Comparison of ENCODE assay signal across 8 mouse cellular contexts in the genomic region with DNA sequence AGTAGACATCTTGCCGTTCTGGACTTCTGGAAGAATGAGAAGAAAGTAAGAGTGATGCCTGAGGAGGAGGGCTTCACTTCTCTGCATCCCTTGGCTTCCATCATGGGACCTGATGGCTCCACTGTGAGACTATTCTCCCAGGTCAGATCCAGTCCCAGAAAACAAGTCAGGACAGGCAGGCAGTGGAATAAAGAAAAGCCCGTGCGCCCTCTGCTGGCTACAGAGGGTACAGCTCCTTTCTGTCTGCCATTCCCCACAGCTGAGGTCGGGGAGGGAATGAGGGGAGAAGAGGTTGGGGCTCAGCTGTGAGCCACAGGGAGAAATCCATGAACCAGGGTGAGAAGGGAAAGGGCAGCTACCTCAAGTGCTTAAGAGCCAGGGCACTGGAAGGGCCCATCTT. TPM values are rescaled to one million over a fixed set of nuclear protein-coding genes. Genes with fewer than 3 reads are reported as not detected.
DNase-seq lines count a peak whose midpoint lies in the region; ATAC-seq and TF ChIP-seq lines count a peak whose summit lies in the region.

No protein-coding gene starts in this region.

- peak; percentile 66; the same call in 1 of the 2 replicates for TF ChIP-seq CTCF in testis, adult 2 months (IDR thresholded peaks at IDR 0.05; ENCODE audit: control insufficient read depth, insufficient read depth, insufficient replicate concordance, low read depth, low read length)
- TF ChIP-seq CTCF in bone marrow macrophage, adult 2 months (IDR thresholded peaks at IDR 0.05; ENCODE audit: low read depth, low read length) = peak; percentile 81
- TF ChIP-seq CTCF in liver, adult 2 months (IDR thresholded peaks at IDR 0.05; ENCODE audit: low read depth, low read length) = peak; percentile 84
- TF ChIP-seq CTCF in olfactory bulb, adult 2 months (IDR thresholded peaks at IDR 0.05; ENCODE audit: insufficient read depth, low read depth, low read length) = peak; percentile 77

- no peak overlapping the region for H3K4me3 ChIP-seq in testis, adult 2 months (ENCODE audit: control insufficient read depth, low read depth, low read length)
- no peak overlapping the region for H3K4me3 ChIP-seq in bone marrow macrophage, adult 2 months (ENCODE audit: insufficient read depth, low read length)
- no peak overlapping the region for H3K4me3 ChIP-seq in hindbrain, embryonic 16.5 days (ENCODE audit: low read length)
- H3K4me3 ChIP-seq in liver, adult 2 months (ENCODE audit: insufficient read depth, low read depth, low read length) = no peak overlapping the region
- H3K4me3 ChIP-seq in olfactory bulb, adult 2 months (ENCODE audit: insufficient read depth, low read depth, low read length) = no peak overlapping the region

- no peaks in the 10 kb centered on the region for H3K79me2 ChIP-seq in liver, adult 2 months (ENCODE audit: control insufficient read depth, insufficient read depth, low read length)

- H3K4me2 ChIP-seq in hindbrain, embryonic 16.5 days (ENCODE audit: low read length) = no peak overlapping the region

- no peak overlapping the region for H3K9ac ChIP-seq in hindbrain, embryonic 16.5 days (ENCODE audit: low read depth, low read length)
- H3K9ac ChIP-seq in liver, adult 2 months (ENCODE audit: low read depth, low read length) = no peak overlapping the region

- H3K4me1 ChIP-seq in testis, adult 2 months (ENCODE audit: control insufficient read depth, insufficient read depth, low read length) = no peaks in the 10 kb centered on the region
- H3K4me1 ChIP-seq in bone marrow macrophage, adult 2 months (ENCODE audit: control insufficient read depth, insufficient read depth, low read length) = no peaks in the 10 kb centered on the region
- H3K4me1 ChIP-seq in hindbrain, embryonic 16.5 days (ENCODE audit: control insufficient read depth, insufficient read depth, low read depth, low read length) = peaks cover 25% of the 10 kb centered on the region
- H3K4me1 ChIP-seq in liver, adult 2 months (ENCODE audit: control insufficient read depth, insufficient read depth, low read length) = no peaks in the 10 kb centered on the region
- H3K4me1 ChIP-seq in olfactory bulb, adult 2 months (ENCODE audit: control insufficient read depth, insufficient read depth, low read length) = peaks cover 25% of the 10 kb centered on the region

- peak; percentile 61; the same call in 1 of the 2 replicates for ATAC-seq in erythroid progenitor cell, adult 5-6 weeks (replicated peaks; ENCODE audit: low FRiP score, poor library complexity, severe bottlenecking)
- 0 out of 2 replicates have a peak, but pooled peaks have one; percentile 5 for ATAC-seq in hindbrain, embryonic 16.5 days

- H3K27me3 ChIP-seq in testis, adult 2 months (ENCODE audit: control insufficient read depth, insufficient read depth, low read length) = no peaks in the 10 kb centered on the region
- no peaks in the 10 kb centered on the region for H3K27me3 ChIP-seq in hindbrain, embryonic 16.5 days (replicated peaks; ENCODE audit: control insufficient read depth, insufficient read depth, low read length)
- no peaks in the 10 kb centered on the region for H3K27me3 ChIP-seq in liver, adult 2 months (ENCODE audit: control insufficient read depth, insufficient read depth, low read length)

- no peak for TF ChIP-seq POLR2A in testis, adult 2 months (IDR thresholded peaks at IDR 0.05; ENCODE audit: control insufficient read depth, low read depth, low read length)
- no peak for TF ChIP-seq POLR2A in bone marrow macrophage, adult 2 months (IDR thresholded peaks at IDR 0.05; ENCODE audit: borderline replicate concordance, low read depth, low read length)
- TF ChIP-seq POLR2A in liver, adult 2 months (IDR thresholded peaks at IDR 0.05; ENCODE audit: extremely low read depth, insufficient read depth, low read length) = no peak
- TF ChIP-seq POLR2A in olfactory bulb, adult 2 months (IDR thresholded peaks at IDR 0.05; ENCODE audit: insufficient read depth, low read depth, low read length) = no peak

- H3K9me3 ChIP-seq in hindbrain, embryonic 16.5 days (ENCODE audit: control insufficient read depth, low read length) = no peaks in the 10 kb centered on the region

- peaks cover 4% of the 10 kb centered on the region for H3K36me3 ChIP-seq in testis, adult 2 months (ENCODE audit: control insufficient read depth, insufficient read depth, low read length)
- no peaks in the 10 kb centered on the region for H3K36me3 ChIP-seq in hindbrain, embryonic 16.5 days (ENCODE audit: control insufficient read depth, insufficient read depth, low read length)
- H3K36me3 ChIP-seq in liver, adult 2 months (ENCODE audit: control insufficient read depth, insufficient read depth, low read length) = peaks cover 34% of the 10 kb centered on the region

- DNase-seq in testis, postnatal 14 days (ENCODE audit: low spot score) = no peak
- no peak for DNase-seq in liver, adult 2 months (ENCODE audit: extremely low read depth, low read depth, low spot score)
- DNase-seq in urinary bladder, postnatal 25 days (ENCODE audit: low spot score) = peak; percentile 64

- no peak overlapping the region for H3K27ac ChIP-seq in testis, adult 2 months (ENCODE audit: control insufficient read depth, insufficient read depth, low read depth, low read length)
- H3K27ac ChIP-seq in bone marrow macrophage, adult 2 months (ENCODE audit: insufficient read depth, low read depth, low read length) = no peak overlapping the region
- H3K27ac ChIP-seq in hindbrain, embryonic 16.5 days (ENCODE audit: low read depth, low read length) = no peak overlapping the region
- no peak overlapping the region for H3K27ac ChIP-seq in liver, adult 2 months (replicated peaks; ENCODE audit: insufficient read depth, low read depth, low read length)
- no peak overlapping the region for H3K27ac ChIP-seq in olfactory bulb, adult 2 months (ENCODE audit: insufficient read depth, low read depth, low read length)

- 24% methylated on average over 4 of the region's 4 CpGs for WGBS in hindbrain, embryonic 16.5 days
- 27% methylated on average over 4 of the region's 4 CpGs for WGBS in liver, adult 2 months
- 25% methylated on average over 4 of the region's 4 CpGs for WGBS in olfactory bulb, adult 2 months

RNA-seq across cellular contexts. Expression of gene Tmem222, which starts 24.2 kb away (rescaled TPM):
- polyA plus RNA-seq in testis, adult 2 months (2012; rRNA removed) = 48.5 and 50.1 TPM in 2 replicates
- 36.1 and 40.8 TPM in 2 replicates for polyA plus RNA-seq in bone marrow macrophage, adult 2 months (2012; ENCODE audit: insufficient read depth, insufficient read length, missing spikeins)
- total RNA-seq in erythroid progenitor cell, adult 5-6 weeks (2015; ENCODE audit: low replicate concordance) = 5.0 and 10.1 TPM in 2 replicates
- total RNA-seq in erythroid progenitor cell, adult 5-6 weeks (2017; ENCODE audit: low replicate concordance) = 9.8 and 11.3 TPM in 2 replicates
- polyA plus RNA-seq in hindbrain, embryonic 16.5 days (2015; fragmentation: Nextera tagmentation; extraction: Ambion mirVana) = 121 and 130 TPM in 2 replicates
- 22.7 and 29.7 TPM in 2 replicates for total RNA-seq in liver, adult 2 months (2014; rRNA removed)
- polyA plus RNA-seq in liver, adult 2 months (2012; rRNA removed) = 45.4 and 57.0 TPM in 2 replicates
- polyA plus RNA-seq in olfactory bulb, adult 2 months (2012; ENCODE audit: insufficient read depth, insufficient read length, low replicate concordance, missing spikeins) = not detected in 2 replicates

RNA-seq across cellular contexts. Expression of gene Sytl1, which starts 38.9 kb away (rescaled TPM):
- 0.33 and 0.97 TPM in 2 replicates for polyA plus RNA-seq in testis, adult 2 months (2012; rRNA removed)
- not detected in 2 replicates for polyA plus RNA-seq in bone marrow macrophage, adult 2 months (2012; ENCODE audit: insufficient read depth, insufficient read length, missing spikeins)
- 0.84 TPM in 1 of 2 replicates, not detected in the other for total RNA-seq in erythroid progenitor cell, adult 5-6 weeks (2015; ENCODE audit: low replicate concordance)
- total RNA-seq in erythroid progenitor cell, adult 5-6 weeks (2017; ENCODE audit: low replicate concordance) = 1.8 TPM in 1 of 2 replicates, not detected in the other
- 0.44 and 0.54 TPM in 2 replicates for polyA plus RNA-seq in hindbrain, embryonic 16.5 days (2015; fragmentation: Nextera tagmentation; extraction: Ambion mirVana)
- 4.2 and 5.1 TPM in 2 replicates for total RNA-seq in liver, adult 2 months (2014; rRNA removed)
- 2.9 and 5.3 TPM in 2 replicates for polyA plus RNA-seq in liver, adult 2 months (2012; rRNA removed)
- not detected in 2 replicates for polyA plus RNA-seq in olfactory bulb, adult 2 months (2012; ENCODE audit: insufficient read depth, insufficient read length, low replicate concordance, missing spikeins)

RNA-seq across cellular contexts. Expression of gene Wdtc1, which starts 51.5 kb away (rescaled TPM):
- polyA plus RNA-seq in testis, adult 2 months (2012; rRNA removed) = 323 and 338 TPM in 2 replicates
- 30.5 TPM in 2 replicates for polyA plus RNA-seq in bone marrow macrophage, adult 2 months (2012; ENCODE audit: insufficient read depth, insufficient read length, missing spikeins)
- 16.2 and 28.5 TPM in 2 replicates for total RNA-seq in erythroid progenitor cell, adult 5-6 weeks (2015; ENCODE audit: low replicate concordance)
- 9.0 and 10.1 TPM in 2 replicates for total RNA-seq in erythroid progenitor cell, adult 5-6 weeks (2017; ENCODE audit: low replicate concordance)
- polyA plus RNA-seq in hindbrain, embryonic 16.5 days (2015; fragmentation: Nextera tagmentation; extraction: Ambion mirVana) = 18.8 and 21.3 TPM in 2 replicates
- total RNA-seq in liver, adult 2 months (2014; rRNA removed) = 20.6 and 35.5 TPM in 2 replicates
- polyA plus RNA-seq in liver, adult 2 months (2012; rRNA removed) = 83.3 and 105 TPM in 2 replicates
- polyA plus RNA-seq in olfactory bulb, adult 2 months (2012; ENCODE audit: insufficient read depth, insufficient read length, low replicate concordance, missing spikeins) = 113 TPM in 1 of 2 replicates, not detected in the other
